Mouse (Mus musculus) left cerebral cortex, adult 2 months (tissue): ENCODE data around the gene Tpcn2. TPM values are rescaled to one million over a fixed set of nuclear protein-coding genes. Genes with fewer than 3 reads are reported as not detected.

ENCODE experiments used
- DNase-seq, 2 experiments: peaks; one replicate each; pipeline ENCODE4 v3.0.0; 2021 to 2022; ENCODE audit warnings: low spot score in 2 of 2, mixed read lengths in 1 of 2; ENCODE audit errors: extremely low spot score in 1 of 2
- H3K27ac ChIP-seq: fragments of 200-600 bp; 2 replicates; pipeline ENCODE4 v1.8.1; 2022
- H3K4me3 ChIP-seq: fragments of 200-600 bp; 2 replicates; pipeline ENCODE4 v1.8.1; 2022
- CTCF ChIP-seq: fragments of 200-600 bp; IDR thresholded peaks from 2 replicates; pipeline ENCODE4 v1.8.1; 2022; ENCODE audit warnings: antibody characterized with exemption, mild to moderate bottlenecking, moderate library complexity
- intact Hi-C: fragments of 180-260 bp; cut with DNase I; formaldehyde crosslinking; loops from one replicate; pipeline ENCODE4 v1.15.1; 2025
- total RNA-seq, 2 experiments: library from RNA; stranded (reverse); gene quantifications; 2 replicates each; pipeline ENCODE4 v1.2.3; 2021

Tpcn2 gene
- total RNA-seq, 2 experiments from 2014 or later, result 5.3 to 6.8 TPM

- no peak for TF ChIP-seq CTCF
- no peak for DNase-seq
- intact Hi-C loops, result no loop called here
These were observed 128.1 kb downstream of the Tpcn2 start for GRCm38 (mm10) chr7:145155666-145156065.

DNA sequence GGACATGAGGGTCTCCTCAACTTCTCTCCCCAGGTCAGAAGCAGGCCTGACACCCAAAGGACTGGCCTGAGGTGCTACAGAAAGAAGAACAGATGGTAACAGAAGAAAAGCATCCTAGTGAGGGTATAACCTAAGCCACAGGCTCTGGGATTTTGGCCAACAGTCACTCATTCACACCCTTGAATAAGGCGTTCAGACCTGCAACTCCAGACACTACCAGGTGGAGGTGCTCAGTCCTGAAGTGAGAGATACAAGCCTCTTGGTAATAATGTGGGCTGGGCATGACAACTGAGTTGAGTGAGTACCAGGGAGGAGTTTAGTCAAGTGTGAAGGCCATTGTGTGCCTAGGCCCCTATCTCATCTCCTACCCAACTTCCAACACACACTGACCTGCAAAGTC is 129.7 kb downstream of the Tpcn2 start:
- intact Hi-C loops, result no loop called here
- H3K4me3 ChIP-seq, result no peak overlapping the region
- no peak overlapping the region for H3K27ac ChIP-seq
- DNase-seq, result no peak
- no peak; the same call in 1 of the 2 replicates for TF ChIP-seq CTCF

More at GRCm38 (mm10) chr7:145155666-145156065, 128.1 kb downstream of the Tpcn2 start:
- Histone ChIP-seq H3K4me3 (no peak overlapping the region), H3K27ac (no peak overlapping the region)

GRCm38 (mm10) chr7:145151845-145152244 is 132.0 kb downstream of the Tpcn2 start:
- TF ChIP-seq CTCF, result no peak
- Histone ChIP-seq H3K27ac (no peak overlapping the region), H3K4me3 (no peak overlapping the region)
- DNase-seq, result no peak
- intact Hi-C loops, result no loop called here

DNA sequence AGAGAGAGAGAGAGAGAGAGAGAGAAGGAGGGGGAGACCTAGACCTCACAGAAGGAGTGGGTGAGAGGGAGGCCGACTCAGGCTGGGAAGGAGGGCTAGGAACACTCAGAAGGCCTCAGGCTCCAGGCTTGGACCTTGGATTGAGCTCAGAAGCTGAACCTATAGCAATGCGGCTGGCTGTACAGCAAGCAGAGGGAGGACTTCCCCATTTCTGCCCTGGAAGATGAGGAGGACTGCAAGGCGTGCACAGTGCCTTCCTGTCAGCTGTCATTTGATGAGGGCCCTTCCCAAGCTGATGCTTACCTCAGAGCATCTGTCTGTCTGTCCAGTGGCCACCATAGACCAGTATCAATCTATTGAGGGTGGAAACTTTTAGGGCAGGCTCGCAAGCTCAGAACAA is 134.9 kb downstream of the Tpcn2 start:
- Histone ChIP-seq H3K27ac (no peak overlapping the region), H3K4me3 (no peak overlapping the region)
- TF ChIP-seq CTCF, result no peak
- DNase-seq, result no peak
- intact Hi-C loops, result no loop called here

DNA sequence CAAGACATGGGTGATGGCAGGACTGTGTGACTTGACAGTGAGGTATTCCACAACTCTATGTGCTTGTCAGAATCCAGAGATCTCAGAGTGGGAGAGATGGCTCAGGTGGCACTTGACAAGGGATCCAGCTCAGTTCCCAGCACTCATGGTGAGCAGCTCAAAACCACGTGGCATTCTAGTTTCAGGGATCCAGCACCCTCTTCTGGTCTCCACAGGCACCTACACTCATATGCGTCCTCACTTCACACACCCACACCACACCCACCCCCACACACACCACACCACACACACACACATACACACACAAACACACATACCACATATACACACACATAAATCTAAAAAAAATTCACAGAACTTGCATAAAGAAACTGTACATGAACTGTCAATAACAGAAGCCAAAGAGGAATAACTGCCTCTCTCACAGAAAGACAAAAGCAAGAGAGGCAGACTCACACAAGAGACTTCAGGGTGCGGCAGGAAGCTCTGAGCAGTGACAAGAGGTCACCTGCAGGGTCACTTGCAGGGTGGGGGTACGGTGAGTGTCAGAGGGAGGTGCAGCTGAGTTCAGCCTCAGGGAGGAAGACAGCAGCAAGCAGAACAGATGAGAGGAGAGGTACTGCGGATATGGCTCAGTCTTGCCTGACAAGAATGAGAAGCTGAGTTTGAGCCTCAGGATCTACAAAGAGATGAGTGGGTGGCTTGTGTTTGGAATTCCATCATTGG is 135.7 kb downstream of the Tpcn2 start:
- TF ChIP-seq CTCF, result no peak
- intact Hi-C loops, result no loop called here
- H3K4me3 ChIP-seq, result no peak overlapping the region
- no peak for DNase-seq
- no peak overlapping the region for H3K27ac ChIP-seq

GRCm38 (mm10) chr7:145146252-145146930 is 137.4 kb downstream of the Tpcn2 start:
- H3K27ac ChIP-seq, result no peak overlapping the region
- intact Hi-C loops, result no loop called here
- no peak overlapping the region for H3K4me3 ChIP-seq
- TF ChIP-seq CTCF, result no peak
- no peak for DNase-seq

DNA sequence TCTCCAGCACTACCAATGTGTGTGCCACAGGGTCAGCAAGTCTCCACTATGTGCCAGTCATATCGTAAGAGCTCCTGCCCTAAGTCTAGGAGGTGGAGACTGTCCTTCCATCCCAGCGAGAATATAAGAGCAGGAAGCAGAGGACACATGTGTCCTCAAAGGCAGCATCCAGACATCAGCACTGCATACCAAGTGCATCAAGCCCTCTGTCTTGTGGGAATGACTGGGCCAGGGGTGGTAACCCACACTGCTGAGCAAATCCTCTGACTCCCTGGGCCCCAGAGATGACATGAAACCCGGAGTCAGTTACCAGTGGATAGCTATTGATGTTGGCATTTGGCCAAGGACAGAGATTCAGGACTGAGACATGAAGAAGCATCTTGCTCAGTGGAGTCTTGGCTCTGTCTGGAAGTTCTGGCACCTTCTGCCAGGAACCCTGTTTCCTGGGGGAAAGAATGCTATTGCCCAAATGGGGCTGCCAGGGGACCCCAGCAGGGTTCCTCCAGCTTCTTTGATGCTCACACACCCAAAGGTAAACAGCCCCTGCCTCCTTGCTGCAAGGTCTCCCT is 140.2 kb downstream of the Tpcn2 start:
- no peak for TF ChIP-seq CTCF
- Histone ChIP-seq H3K27ac (no peak overlapping the region), H3K4me3 (no peak overlapping the region)
- intact Hi-C loops, result no loop called here
- DNase-seq, result no peak

- TF ChIP-seq CTCF, result no peak
- Histone ChIP-seq H3K4me3 (no peak overlapping the region), H3K27ac (no peak overlapping the region)
- intact Hi-C loops, result no loop called here
- no peak for DNase-seq
These were observed 143.2 kb downstream of the Tpcn2 start for GRCm38 (mm10) chr7:145140656-145141055.

- TF ChIP-seq CTCF, result no peak
- no peak for DNase-seq
- no peak overlapping the region for H3K27ac ChIP-seq
- intact Hi-C loops, result no loop called here
- no peak overlapping the region for H3K4me3 ChIP-seq
These were observed 144.2 kb downstream of the Tpcn2 start for GRCm38 (mm10) chr7:145139576-145139975.

DNA sequence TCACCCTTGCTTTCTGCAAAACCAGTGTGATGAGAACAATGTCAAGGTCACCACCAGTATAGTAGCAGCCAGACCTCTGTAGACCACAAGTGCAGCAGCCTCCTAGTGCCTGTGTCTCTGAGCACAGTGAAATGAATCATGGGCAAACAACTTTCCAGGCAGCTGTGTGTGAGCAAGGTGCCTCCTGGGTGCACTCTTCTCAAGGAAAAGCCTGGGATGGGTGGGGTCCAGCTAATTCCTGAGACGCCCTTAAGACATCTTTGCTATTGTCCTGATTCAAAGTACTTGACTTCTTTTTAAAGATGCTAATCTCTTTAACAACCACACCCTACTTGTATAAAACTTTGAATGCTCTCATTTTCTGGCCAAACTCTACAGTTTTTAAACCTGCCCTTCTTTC is 144.7 kb downstream of the Tpcn2 start:
- DNase-seq, result no peak

GRCm38 (mm10) chr7:145137871-145138270 is 145.9 kb downstream of the Tpcn2 start:
- no peak for DNase-seq
- no peak overlapping the region for H3K4me3 ChIP-seq
- intact Hi-C loops, result no loop called here
- H3K27ac ChIP-seq, result no peak overlapping the region
- TF ChIP-seq CTCF, result no peak; the same call in none of the 2 replicates

More for the DNA sequence above, 144.7 kb downstream of the Tpcn2 start:
- intact Hi-C loops, result no loop called here
- Histone ChIP-seq H3K4me3 (no peak overlapping the region), H3K27ac (no peak overlapping the region)
- TF ChIP-seq CTCF, result no peak

DNA sequence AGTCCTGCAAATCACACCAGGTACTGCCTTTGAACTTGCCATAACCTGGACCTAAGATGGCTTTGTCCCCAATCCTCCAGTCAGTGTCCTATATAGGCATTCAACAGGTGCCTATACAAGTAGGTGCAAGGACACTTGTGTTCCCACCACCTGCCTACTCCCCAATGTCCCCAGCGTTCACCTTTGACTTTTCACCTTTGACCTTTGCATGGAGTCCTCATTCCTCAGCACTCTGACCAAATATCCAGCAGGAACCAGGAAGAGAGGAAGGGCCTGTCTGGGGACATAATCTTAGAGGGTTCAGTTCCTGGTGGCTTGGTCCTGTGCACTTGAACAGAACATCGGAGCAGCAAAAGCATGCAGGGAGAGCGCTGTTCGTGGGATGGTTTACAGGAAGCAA is 147.0 kb downstream of the Tpcn2 start:
- H3K27ac ChIP-seq, result no peak overlapping the region
- no peak for TF ChIP-seq CTCF
- no peak for DNase-seq
- intact Hi-C loops, result no loop called here
- H3K4me3 ChIP-seq, result no peak overlapping the region

Other genes with a start within 250 kb of the Tpcn2 start
- gene 1810010D01Rik, start 75.9 kb downstream of the Tpcn2 start, total RNA-seq, result 1 to 10 TPM; 1.2 to 1.8 TPM
- gene Mrgprf, start 16.8 kb upstream of the Tpcn2 start, total RNA-seq, result 1 to 10 TPM; 1.8 to 2.5 TPM
- gene Mrgprd, start 30.8 kb upstream of the Tpcn2 start, total RNA-seq, result not detected